Mouse (Mus musculus) thymus, adult 2 months (tissue): ENCODE results near the gene Fam161a.
A peak's percentile ranks its signal among the peaks of the same experiment; 100 is the strongest.

Experiments used
- CTCF ChIP-seq: fragments of 200-500 bp; IDR thresholded peaks from 2 replicates; pipeline ENCODE4 v1.5.1; 2012; ENCODE audit warnings: mild to moderate bottlenecking, control low read depth, low read length, moderate library complexity, borderline replicate concordance; ENCODE audit not compliant: control insufficient read depth, poor library complexity, insufficient read depth; ENCODE audit errors: extremely low read depth
- POLR2A ChIP-seq: fragments of 200-500 bp; IDR thresholded peaks from 2 replicates; pipeline ENCODE4 v1.6.1; 2012; ENCODE audit warnings: mild to moderate bottlenecking, low read length, control low read depth, moderate library complexity; ENCODE audit not compliant: control insufficient read depth, poor library complexity, insufficient read depth; ENCODE audit errors: extremely low read depth

- peak; percentile 65 for TF ChIP-seq POLR2A
- 0 out of 2 replicates have a peak, but pooled peaks have one; percentile 24 for TF ChIP-seq CTCF
These were observed 16.8 kb upstream of the Fam161a start, which contains the start of gene Cct4 for GRCm38 (mm10) chr11:22990393-22991126.
